Mouse (Mus musculus): Measurements from ENCODE around the gene Ufd1.

- no peak for TF ChIP-seq POLR2A (IDR thresholded peaks at IDR 0.05; ENCODE audit: insufficient read depth, low read depth, low read length)
- TF ChIP-seq CTCF (IDR thresholded peaks at IDR 0.05; ENCODE audit: insufficient read depth, low read depth, low read length): no peak
These were observed 45.2 kb upstream of the Ufd1 start for GRCm38 (mm10) chr16:18766390-18766789.

Measured in olfactory bulb, adult 2 months (tissue).